Mouse (Mus musculus): ENCODE data around the gene Zbtb48.

DNA sequence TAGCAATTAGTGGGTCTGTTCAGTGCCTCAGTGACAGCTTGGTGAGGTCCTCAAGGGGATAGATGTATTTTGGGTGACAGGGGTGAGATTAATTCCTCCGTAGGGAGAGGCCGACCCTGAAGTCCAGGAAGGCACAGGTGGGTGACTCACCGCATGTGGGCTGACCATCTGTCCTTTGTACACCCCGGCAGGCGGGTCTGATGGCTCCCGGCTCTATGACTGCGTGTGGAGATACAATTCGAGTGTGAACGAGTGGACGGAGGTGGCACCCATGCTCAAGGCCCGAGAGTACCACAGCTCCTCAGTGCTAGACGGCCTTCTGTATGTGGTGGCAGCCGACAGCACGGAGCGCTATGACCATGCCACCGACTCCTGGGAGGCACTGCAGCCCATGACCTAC, 15.4 kb downstream of the Zbtb48 start:
- TF ChIP-seq CTCF (IDR thresholded peaks at IDR 0.05; ENCODE audit: low read depth) (no peak), EP300 (IDR thresholded peaks at IDR 0.05; ENCODE audit: low read depth) (no peak)

Data from liver, embryonic 14.5 days (tissue).